Mouse (Mus musculus) stomach, embryonic 14.5 days (tissue): Measurements from ENCODE around the gene Agmat. TPM values are rescaled to one million over a fixed set of nuclear protein-coding genes. Genes with fewer than 3 reads are reported as not detected.

Source experiments
- ATAC-seq: fragments of 200-750 bp; cut with Nextera tagmentation; 2 replicates; pipeline ENCODE4 v1.8.0; 2017; ENCODE audit warnings: low read depth, moderate TSS enrichment; ENCODE audit not compliant: insufficient number of reproducible peaks, insufficient read depth, low FRiP score
- H3K27ac ChIP-seq: fragments of 300-500 bp; sonication (generic); 2 replicates; pipeline ENCODE4 v1.5.1; 2014; ENCODE audit warnings: mild to moderate bottlenecking, low read length, moderate library complexity, mixed read lengths
- H3K27me3 ChIP-seq: fragments of 300-500 bp; sonication (generic); 2 replicates; pipeline ENCODE4 v1.6.1; 2014; ENCODE audit warnings: low read length, control low read depth, mixed read lengths; ENCODE audit not compliant: control insufficient read depth, insufficient read depth
- H3K36me3 ChIP-seq: fragments of 300-500 bp; sonication (generic); 2 replicates; pipeline ENCODE4 v1.6.1; 2014; ENCODE audit warnings: mild to moderate bottlenecking, control low read depth, low read length, moderate library complexity, mixed read lengths; ENCODE audit not compliant: control insufficient read depth, insufficient read depth
- H3K4me1 ChIP-seq: fragments of 300-500 bp; sonication (generic); 2 replicates; pipeline ENCODE4 v1.6.1; 2014; ENCODE audit warnings: low read length, control low read depth, mixed read lengths; ENCODE audit not compliant: control insufficient read depth, insufficient read depth
- H3K4me2 ChIP-seq: fragments of 300-500 bp; sonication (generic); replicated peaks from 2 replicates; pipeline ENCODE4 v1.6.1; 2014; ENCODE audit warnings: low read depth, low read length, control low read depth
- H3K4me3 ChIP-seq: fragments of 300-500 bp; sonication (generic); 2 replicates; pipeline ENCODE4 v1.5.1; 2014; ENCODE audit warnings: low read depth, low read length, control low read depth
- H3K9ac ChIP-seq: fragments of 300-500 bp; sonication (generic); replicated peaks from 2 replicates; pipeline ENCODE4 v1.6.1; 2014; ENCODE audit warnings: low read depth, mild to moderate bottlenecking, control low read depth, low read length, moderate library complexity, mixed read lengths
- H3K9me3 ChIP-seq: fragments of 300-500 bp; sonication (generic); 2 replicates; pipeline ENCODE4 v1.6.1; 2016; ENCODE audit warnings: low read depth, low read length, control low read depth; ENCODE audit not compliant: control insufficient read depth
- WGBS: fragments of 180-500 bp; shearing (Covaris S2); extraction: QIAGEN DNeasy Blood & Tissue Kit; methylation state at CpG from one replicate; pipeline ENCODE4 v1.1.7; 2014; 5-methylcytosine and 5-hydroxymethylcytosine counted together
- polyA plus RNA-seq: library from polyadenylated mRNA; unstranded; fragments of >200 nt; fragmentation: Nextera tagmentation; extraction: Ambion mirVana; gene quantifications from 2 replicates; pipeline ENCODE4 v1.2.1, GENCODE M21; 2014

Gene Agmat
- polyA plus RNA-seq, 1 experiment from 2014 or later = not detected

- H3K4me2 ChIP-seq = no peak overlapping the region
- H3K36me3 ChIP-seq = no peaks in the 10 kb centered on the region
- no peaks in the 10 kb centered on the region for H3K4me1 ChIP-seq
- WGBS = 53% methylated on average over 9 of the region's 9 CpGs
- peak overlapping the region; percentile 34; the same call in 1 of the 2 replicates for H3K27ac ChIP-seq
- H3K9ac ChIP-seq = no peak overlapping the region
- peak; percentile 71; the same call in 1 of the 2 replicates for ATAC-seq
- no peaks in the 10 kb centered on the region for H3K9me3 ChIP-seq
- H3K4me3 ChIP-seq = no peak overlapping the region
- no peaks in the 10 kb centered on the region for H3K27me3 ChIP-seq
These were observed 4.6 kb upstream of the Agmat start for GRCm38 (mm10) chr4:141741856-141742255.

DNA sequence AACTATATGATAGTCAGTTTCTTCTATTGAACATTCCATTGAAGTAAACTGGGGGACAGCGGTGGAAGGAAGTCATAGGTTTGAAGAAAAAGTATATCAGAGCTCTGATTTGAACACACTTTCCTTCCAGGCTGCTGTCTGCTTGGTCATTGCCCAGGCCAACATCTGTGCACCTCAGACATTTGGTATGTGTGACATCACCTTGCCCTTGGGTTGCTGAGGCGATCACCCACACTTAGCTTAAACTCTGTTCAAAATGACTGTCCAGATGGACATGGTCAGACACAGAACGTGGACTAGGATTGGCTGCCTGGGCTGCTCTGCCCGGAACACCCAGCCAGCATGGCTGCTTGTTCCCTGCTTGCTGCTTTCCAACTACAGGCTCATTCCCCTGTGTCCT is 4.1 kb upstream of the Agmat start:
- Histone ChIP-seq H3K9me3 (no peaks in the 10 kb centered on the region), H3K27me3 (no peaks in the 10 kb centered on the region), H3K4me1 (no peaks in the 10 kb centered on the region), H3K4me2 (no peak overlapping the region), H3K4me3 (no peak overlapping the region), H3K36me3 (no peaks in the 10 kb centered on the region), H3K9ac (no peak overlapping the region), H3K27ac (peak overlapping the region; percentile 34; the same call in 1 of the 2 replicates)
- no peak for ATAC-seq
- 81% methylated on average over 4 of the region's 4 CpGs for WGBS

GRCm38 (mm10) chr4:141749557-141749956 is 3.1 kb downstream of the Agmat start:
- Histone ChIP-seq H3K4me1 (peaks cover 4% of the 10 kb centered on the region; the same call in 1 of the 2 replicates), H3K9ac (no peak overlapping the region), H3K4me3 (no peak overlapping the region), H3K9me3 (no peaks in the 10 kb centered on the region), H3K4me2 (no peak overlapping the region), H3K36me3 (no peaks in the 10 kb centered on the region), H3K27me3 (no peaks in the 10 kb centered on the region), H3K27ac (no peak overlapping the region)
- 43% methylated on average over 11 of the region's 11 CpGs for WGBS
- ATAC-seq = no peak

- Histone ChIP-seq H3K4me1 (peaks cover 4% of the 10 kb centered on the region; the same call in 1 of the 2 replicates), H3K27ac (no peak overlapping the region), H3K4me3 (no peak overlapping the region), H3K9me3 (no peaks in the 10 kb centered on the region), H3K36me3 (no peaks in the 10 kb centered on the region), H3K27me3 (no peaks in the 10 kb centered on the region), H3K9ac (no peak overlapping the region), H3K4me2 (no peak overlapping the region)
- ATAC-seq = no peak
- WGBS = 58% methylated on average over 3 of the region's 3 CpGs
These were observed 4.4 kb downstream of the Agmat start for GRCm38 (mm10) chr4:141750826-141751225.

DNA sequence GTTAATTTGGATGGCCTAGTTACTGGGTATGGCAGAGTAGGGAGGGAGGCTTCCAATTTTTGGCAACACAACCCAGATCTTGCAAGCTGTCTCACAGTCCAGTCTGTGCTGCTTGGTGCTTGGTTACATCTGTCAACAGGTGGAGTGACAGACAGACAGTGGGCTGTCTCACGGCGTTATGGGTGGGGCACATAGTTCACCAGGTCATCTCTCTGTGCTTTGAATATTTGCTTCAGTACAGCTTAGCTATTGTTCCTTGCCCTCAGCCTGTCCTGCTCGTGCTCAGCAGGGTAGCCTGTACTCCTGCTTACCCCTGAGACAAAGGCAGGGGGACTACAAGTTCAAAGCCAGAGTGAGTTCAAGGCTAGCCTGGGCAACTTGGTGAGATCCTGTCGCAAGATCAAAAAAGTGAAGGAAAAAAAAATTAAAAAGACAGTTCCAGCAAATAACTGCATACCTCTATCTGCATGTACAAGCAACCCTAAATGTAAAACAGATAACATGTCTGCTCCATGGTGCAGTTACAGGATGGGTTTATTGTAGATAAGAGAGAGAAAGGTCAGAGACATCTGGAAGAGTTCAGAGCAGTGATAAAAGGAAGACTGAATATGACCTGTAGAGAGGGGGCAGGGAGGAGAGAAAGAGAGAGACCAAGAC is 5.1 kb downstream of the Agmat start:
- H3K4me2 ChIP-seq = no peak overlapping the region
- peaks cover 4% of the 10 kb centered on the region; the same call in 1 of the 2 replicates for H3K4me1 ChIP-seq
- peak; percentile 73; the same call in 1 of the 2 replicates for ATAC-seq
- H3K36me3 ChIP-seq = no peaks in the 10 kb centered on the region
- no peaks in the 10 kb centered on the region for H3K9me3 ChIP-seq
- H3K27ac ChIP-seq = 0 out of 2 replicates have a peak overlapping the region, but pooled peaks have one; percentile 39
- WGBS = 35% methylated on average over 4 of the region's 4 CpGs
- H3K4me3 ChIP-seq = no peak overlapping the region
- no peak overlapping the region for H3K9ac ChIP-seq
- no peaks in the 10 kb centered on the region for H3K27me3 ChIP-seq

GRCm38 (mm10) chr4:141752076-141752421 is 5.6 kb downstream of the Agmat start:
- Histone ChIP-seq H3K27me3 (no peaks in the 10 kb centered on the region), H3K27ac (0 out of 2 replicates have a peak overlapping the region, but pooled peaks have one; percentile 39), H3K4me3 (no peak overlapping the region), H3K9ac (no peak overlapping the region), H3K4me1 (peaks cover 4% of the 10 kb centered on the region; the same call in 1 of the 2 replicates), H3K4me2 (no peak overlapping the region), H3K36me3 (no peaks in the 10 kb centered on the region), H3K9me3 (no peaks in the 10 kb centered on the region)
- 2% methylated on average over 4 of the region's 4 CpGs for WGBS
- peak; percentile 59; the same call in 1 of the 2 replicates for ATAC-seq

DNA sequence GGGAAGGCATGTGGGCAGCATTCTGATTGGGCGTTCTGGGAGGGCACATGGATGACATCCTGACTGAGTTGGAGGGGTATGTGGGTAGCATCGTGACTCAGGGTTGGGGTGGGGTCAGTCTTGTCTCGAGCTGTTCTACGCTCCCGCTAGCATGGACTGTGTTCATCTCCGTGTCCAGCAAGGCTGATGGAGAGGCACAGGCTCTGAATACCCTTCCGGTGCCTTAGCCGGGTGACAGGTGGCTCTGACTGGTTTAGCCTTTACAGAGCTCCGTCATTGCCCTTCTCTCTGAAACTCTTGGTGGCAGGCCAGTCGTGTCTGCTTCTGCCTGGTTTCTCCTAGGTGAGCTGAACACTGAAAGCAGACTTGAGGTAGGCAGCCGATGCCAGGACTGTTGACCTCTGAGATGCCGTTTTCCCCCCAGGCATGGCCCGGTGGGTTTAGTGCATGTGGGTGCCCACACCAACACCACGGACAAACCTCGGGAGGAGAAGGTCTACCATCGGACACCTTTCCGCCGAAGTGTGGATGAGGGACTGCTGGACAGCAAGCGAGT is 9.0 kb downstream of the Agmat start:
- Histone ChIP-seq H3K36me3 (no peaks in the 10 kb centered on the region), H3K9ac (no peak overlapping the region), H3K4me1 (peaks cover 4% of the 10 kb centered on the region; the same call in 1 of the 2 replicates), H3K4me2 (no peak overlapping the region), H3K9me3 (no peaks in the 10 kb centered on the region), H3K27ac (no peak overlapping the region), H3K4me3 (no peak overlapping the region), H3K27me3 (no peaks in the 10 kb centered on the region)
- WGBS = 89% methylated on average over 19 of the region's 19 CpGs
- no peak for ATAC-seq

GRCm38 (mm10) chr4:141757124-141757523 is 10.7 kb downstream of the Agmat start:
- Histone ChIP-seq H3K36me3 (peaks cover 2% of the 10 kb centered on the region; the same call in 1 of the 2 replicates), H3K9ac (no peak overlapping the region), H3K27me3 (no peaks in the 10 kb centered on the region), H3K4me3 (no peak overlapping the region), H3K9me3 (no peaks in the 10 kb centered on the region), H3K4me1 (peaks cover under 1% of the 10 kb centered on the region; the same call in 1 of the 2 replicates), H3K27ac (no peak overlapping the region), H3K4me2 (no peak overlapping the region)
- 86% methylated on average over 3 of the region's 3 CpGs for WGBS
- no peak for ATAC-seq
